Mouse (Mus musculus) liver, postnatal 0 days (tissue): ENCODE results near the gene Scaf4. TPM values are rescaled to one million over a fixed set of nuclear protein-coding genes. Genes with fewer than 3 reads are reported as not detected.

Experiments used
- ATAC-seq: fragments of 200-750 bp; cut with Nextera tagmentation; 2 replicates; pipeline ENCODE4 v1.8.0; 2017; ENCODE audit warnings: mild to moderate bottlenecking, moderate library complexity
- DNase-seq: peaks from one replicate; pipeline ENCODE4 v3.0.0-alpha.2; 2016
- H3K27ac ChIP-seq: fragments of 300-500 bp; sonication (generic); 2 replicates; pipeline ENCODE4 v1.5.1; 2014; ENCODE audit warnings: antibody characterized with exemption, moderate library complexity, mild to moderate bottlenecking, low read depth
- H3K27me3 ChIP-seq: fragments of 300-500 bp; sonication (generic); 2 replicates; pipeline ENCODE4 v1.6.1; 2014; ENCODE audit warnings: low read length, control low read depth, mixed read lengths; ENCODE audit not compliant: insufficient read depth
- H3K36me3 ChIP-seq: fragments of 300-500 bp; sonication (generic); replicated peaks from 2 replicates; pipeline ENCODE4 v1.6.1; 2014; ENCODE audit warnings: mild to moderate bottlenecking, control low read depth, low read length, moderate library complexity, mixed read lengths; ENCODE audit not compliant: insufficient read depth
- H3K4me1 ChIP-seq: fragments of 300-500 bp; sonication (generic); 2 replicates; pipeline ENCODE4 v1.6.1; 2014; ENCODE audit warnings: antibody characterized with exemption, mild to moderate bottlenecking, control low read depth; ENCODE audit not compliant: insufficient read depth
- H3K4me2 ChIP-seq: fragments of 300-500 bp; sonication (generic); 2 replicates; pipeline ENCODE4 v1.6.1; 2014; ENCODE audit warnings: low read depth, mild to moderate bottlenecking, low read length, moderate library complexity, mixed read lengths
- H3K4me3 ChIP-seq: fragments of 300-500 bp; sonication (generic); 2 replicates; pipeline ENCODE4 v1.5.1; 2014; ENCODE audit warnings: low read depth, low read length
- H3K9ac ChIP-seq: fragments of 300-500 bp; sonication (generic); replicated peaks from 2 replicates; pipeline ENCODE4 v1.6.1; 2014; ENCODE audit warnings: mild to moderate bottlenecking, moderate library complexity
- H3K9me3 ChIP-seq: fragments of 300-500 bp; sonication (generic); 2 replicates; pipeline ENCODE4 v1.6.1; 2016; ENCODE audit warnings: mild to moderate bottlenecking, control low read depth, low read length, mixed read lengths
- CTCF ChIP-seq: sonication (generic); IDR thresholded peaks from 2 replicates; pipeline ENCODE4 v1.5.1; 2016; ENCODE audit warnings: antibody characterized with exemption, low read depth
- EP300 ChIP-seq: IDR thresholded peaks from 2 replicates; pipeline ENCODE4 v1.6.1; 2016; ENCODE audit warnings: antibody characterized with exemption, low read depth, mild to moderate bottlenecking
- WGBS: fragments of 180-500 bp; shearing (Covaris S2); extraction: QIAGEN DNeasy Blood & Tissue Kit; methylation state at CpG from one replicate; pipeline ENCODE4 v1.1.7; 2014; ENCODE audit not compliant: insufficient replicate concordance; 5-methylcytosine and 5-hydroxymethylcytosine counted together
- polyA plus RNA-seq: library from polyadenylated mRNA; unstranded; fragments of >200 nt; fragmentation: Nextera tagmentation; extraction: Ambion mirVana; gene quantifications from 2 replicates; pipeline ENCODE4 v1.2.1, GENCODE M21; 2015

The Scaf4 gene
- polyA plus RNA-seq, 1 experiment from 2014 or later, result 6.2 TPM

DNA sequence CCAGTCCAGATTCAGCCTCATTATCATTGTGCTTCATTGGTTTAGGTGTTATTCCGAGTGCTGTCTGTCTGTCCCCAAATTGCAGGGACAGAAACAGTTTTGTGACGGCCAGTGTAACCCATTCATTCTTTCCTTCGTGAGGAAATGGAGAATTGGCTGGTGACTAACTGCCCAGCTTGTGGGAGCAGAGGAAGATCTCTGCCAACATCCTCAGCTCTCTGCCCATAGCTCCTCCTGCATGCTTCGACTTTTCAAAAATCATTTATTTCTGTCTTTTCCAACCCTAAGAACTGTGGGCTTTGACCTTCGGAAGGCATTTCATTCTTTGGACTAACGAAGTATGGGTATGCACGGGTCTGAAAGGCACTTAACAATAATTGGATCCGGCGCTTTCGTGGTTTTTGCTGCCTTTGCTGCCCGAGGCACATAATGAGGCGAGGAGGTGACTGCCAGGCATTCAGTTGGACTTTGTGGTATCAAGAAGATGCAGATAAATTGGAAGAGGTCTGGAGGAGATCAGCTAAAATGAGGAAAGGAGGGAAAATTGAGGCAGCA is 34.1 kb upstream of the Scaf4 start:
- Histone ChIP-seq H3K4me1 (no peaks in the 10 kb centered on the region), H3K36me3 (no peaks in the 10 kb centered on the region), H3K4me3 (no peak overlapping the region), H3K27me3 (no peaks in the 10 kb centered on the region), H3K9me3 (no peaks in the 10 kb centered on the region), H3K9ac (no peak overlapping the region), H3K27ac (no peak overlapping the region), H3K4me2 (no peak overlapping the region)
- ATAC-seq (no peak), DNase-seq (no peak)
- TF ChIP-seq CTCF (no peak), EP300 (no peak)
- 66% methylated on average over 12 of the region's 12 CpGs for WGBS

DNA sequence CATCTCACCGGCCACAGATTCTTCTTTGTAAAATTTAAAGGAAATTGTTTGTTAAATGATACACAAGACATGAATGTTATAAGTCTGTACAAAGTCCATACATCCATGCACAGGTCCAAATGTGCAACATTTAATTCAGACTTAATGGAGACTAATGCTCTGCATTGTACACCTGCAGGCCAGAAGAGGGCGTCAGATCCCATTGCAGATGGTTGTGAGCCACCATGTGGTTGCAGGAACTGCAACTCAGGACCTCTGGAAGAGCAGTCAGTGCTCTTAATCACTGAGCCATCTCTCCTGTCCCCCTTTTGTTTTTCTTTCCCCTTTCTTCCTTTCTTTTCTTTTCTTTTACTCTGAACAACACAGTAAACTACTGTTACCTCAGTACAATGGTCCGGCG is 33.5 kb upstream of the Scaf4 start:
- no peaks in the 10 kb centered on the region for H3K36me3 ChIP-seq
- no peak overlapping the region for H3K4me3 ChIP-seq
- no peaks in the 10 kb centered on the region for H3K27me3 ChIP-seq
- DNase-seq, result no peak
- no peaks in the 10 kb centered on the region for H3K9me3 ChIP-seq
- H3K9ac ChIP-seq, result no peak overlapping the region
- peak; percentile 37; the same call in 1 of the 2 replicates for TF ChIP-seq CTCF
- TF ChIP-seq EP300, result no peak
- no peaks in the 10 kb centered on the region for H3K4me1 ChIP-seq
- H3K27ac ChIP-seq, result no peak overlapping the region
- WGBS, result 71% methylated on average over 4 of the region's 4 CpGs
- H3K4me2 ChIP-seq, result no peak overlapping the region
- ATAC-seq, result no peak

DNA sequence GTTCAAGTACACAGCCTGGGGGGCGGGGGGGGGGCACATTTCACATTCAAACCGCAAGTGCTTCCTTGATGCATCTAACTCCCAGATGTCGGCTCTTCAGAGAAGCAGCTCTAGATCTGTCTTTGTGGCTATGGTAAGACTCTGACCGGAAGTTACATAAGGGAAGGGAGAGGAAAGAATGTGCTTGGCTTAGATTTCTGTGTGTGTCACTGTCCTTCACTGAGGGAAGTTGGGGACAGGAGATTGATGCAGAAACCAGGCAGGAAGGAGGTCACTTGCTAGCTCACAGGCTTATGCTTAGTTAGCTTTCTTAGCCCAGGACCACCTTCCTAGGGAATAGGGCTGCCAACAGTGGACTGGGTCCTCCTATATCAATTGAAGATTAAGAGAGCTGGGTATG is 31.6 kb upstream of the Scaf4 start:
- ATAC-seq, result no peak
- no peaks in the 10 kb centered on the region for H3K36me3 ChIP-seq
- DNase-seq, result no peak
- no peaks in the 10 kb centered on the region for H3K9me3 ChIP-seq
- no peak overlapping the region for H3K4me3 ChIP-seq
- no peak overlapping the region for H3K9ac ChIP-seq
- no peaks in the 10 kb centered on the region for H3K4me1 ChIP-seq
- H3K27ac ChIP-seq, result no peak overlapping the region
- H3K4me2 ChIP-seq, result no peak overlapping the region
- TF ChIP-seq EP300 (no peak), CTCF (no peak)
- 59% methylated on average over 4 of the region's 4 CpGs for WGBS
- H3K27me3 ChIP-seq, result no peaks in the 10 kb centered on the region

DNA sequence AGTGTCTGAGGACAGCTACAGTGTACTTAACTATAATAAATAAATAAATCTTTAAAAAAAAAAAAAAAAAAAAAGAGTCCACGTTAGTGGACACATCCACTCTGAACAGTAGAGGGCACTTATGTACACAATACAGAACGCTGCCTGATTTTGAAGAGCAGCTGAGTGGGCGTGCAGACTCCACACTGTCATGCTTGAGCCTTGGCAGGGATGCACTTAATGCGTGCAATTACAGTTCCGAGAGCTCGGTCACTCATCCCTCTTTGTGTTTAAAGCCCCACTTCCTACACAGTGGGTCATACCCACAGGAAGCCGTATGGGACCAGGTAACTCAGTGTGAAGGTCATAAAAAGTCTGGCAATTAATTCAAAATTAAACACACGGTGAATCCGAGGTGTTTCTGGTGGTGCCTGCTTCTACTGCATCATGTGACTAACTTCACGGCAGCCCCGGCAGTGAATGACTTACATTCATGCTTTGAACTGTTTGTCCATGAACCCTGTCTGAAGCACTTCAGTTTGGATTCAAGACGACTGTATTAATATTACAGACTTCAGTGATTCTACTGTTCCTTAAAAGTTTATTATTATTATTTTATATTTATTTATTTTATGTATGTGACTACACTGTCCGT is 28.3 kb upstream of the Scaf4 start:
- TF ChIP-seq CTCF, result peak; percentile 36
- no peak for TF ChIP-seq EP300
- no peak overlapping the region for H3K9ac ChIP-seq
- H3K4me3 ChIP-seq, result no peak overlapping the region
- no peak overlapping the region for H3K4me2 ChIP-seq
- peak; percentile 27; the same call in 1 of the 2 replicates for ATAC-seq
- 71% methylated on average over 13 of the region's 13 CpGs for WGBS
- no peaks in the 10 kb centered on the region for H3K36me3 ChIP-seq
- no peaks in the 10 kb centered on the region for H3K27me3 ChIP-seq
- H3K27ac ChIP-seq, result no peak overlapping the region
- no peaks in the 10 kb centered on the region for H3K9me3 ChIP-seq
- no peak for DNase-seq
- no peaks in the 10 kb centered on the region for H3K4me1 ChIP-seq

DNA sequence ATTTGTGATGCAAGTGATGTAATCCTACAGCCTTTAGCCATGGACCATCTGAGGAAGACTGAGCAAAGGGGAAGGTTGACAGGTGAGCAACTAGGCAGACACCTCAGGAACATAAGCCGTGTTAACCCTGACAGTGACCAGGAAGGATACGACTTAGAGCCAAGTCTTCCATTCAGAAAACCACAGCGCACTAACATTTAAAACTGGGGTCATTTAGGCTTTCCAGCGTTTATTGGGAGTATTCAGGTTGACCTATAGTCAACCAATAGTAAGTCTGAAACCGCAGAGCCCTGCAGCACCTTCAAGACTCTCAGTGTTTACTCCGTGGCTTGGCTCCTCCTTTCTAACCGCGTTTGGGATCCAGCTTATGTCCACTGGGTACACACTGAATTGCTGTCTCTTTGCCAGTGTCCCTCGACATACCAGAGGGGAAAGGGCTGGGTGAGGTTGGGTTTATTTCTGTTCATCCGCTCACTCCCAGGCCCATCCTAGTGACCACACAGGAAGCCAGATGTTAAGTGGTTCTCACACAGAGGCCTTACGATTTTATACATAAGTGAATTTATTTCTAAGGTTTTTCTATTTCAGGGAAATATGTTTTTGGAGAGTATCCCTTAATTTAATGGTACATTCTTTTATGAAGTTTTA is 26.3 kb upstream of the Scaf4 start:
- H3K4me3 ChIP-seq, result no peak overlapping the region
- TF ChIP-seq EP300 (no peak), CTCF (no peak)
- no peak overlapping the region for H3K4me2 ChIP-seq
- no peak overlapping the region for H3K27ac ChIP-seq
- H3K36me3 ChIP-seq, result no peaks in the 10 kb centered on the region
- H3K27me3 ChIP-seq, result no peaks in the 10 kb centered on the region
- no peak for ATAC-seq
- 48% methylated on average over 11 of the region's 11 CpGs for WGBS
- DNase-seq, result no peak
- no peaks in the 10 kb centered on the region for H3K9me3 ChIP-seq
- no peaks in the 10 kb centered on the region for H3K4me1 ChIP-seq
- no peak overlapping the region for H3K9ac ChIP-seq

DNA sequence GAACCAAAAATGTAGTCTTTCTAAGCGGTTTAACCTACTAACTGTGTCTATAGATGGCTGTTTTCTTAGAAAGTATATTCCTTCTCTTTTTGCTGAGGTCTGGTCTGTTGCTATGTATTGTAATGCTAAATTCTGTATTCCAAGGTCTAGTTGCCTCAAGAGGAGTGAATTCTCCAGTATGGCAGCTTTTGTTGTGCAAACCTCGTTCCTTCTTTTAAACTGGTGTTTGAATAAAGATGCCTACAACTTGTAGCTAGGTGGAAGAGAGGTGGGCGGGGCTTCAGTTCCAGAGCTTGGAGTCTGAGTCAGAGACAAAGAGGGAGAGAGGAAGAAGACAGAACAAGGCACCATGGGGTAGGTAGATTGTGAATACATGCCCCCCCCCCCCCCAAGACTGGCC is 25.5 kb upstream of the Scaf4 start:
- Histone ChIP-seq H3K4me3 (no peak overlapping the region), H3K27ac (no peak overlapping the region), H3K4me2 (no peak overlapping the region), H3K4me1 (no peaks in the 10 kb centered on the region), H3K9ac (no peak overlapping the region), H3K36me3 (no peaks in the 10 kb centered on the region), H3K9me3 (no peaks in the 10 kb centered on the region), H3K27me3 (no peaks in the 10 kb centered on the region)
- no peak for TF ChIP-seq CTCF
- no peak for TF ChIP-seq EP300
- WGBS, result 67% methylated on average over 3 of the region's 3 CpGs
- DNase-seq, result no peak
- no peak for ATAC-seq
